Mouse (Mus musculus) midbrain, embryonic 13.5 days (tissue): ENCODE data around the gene Cdk13. TPM values are rescaled to one million over a fixed set of nuclear protein-coding genes. Genes with fewer than 3 reads are reported as not detected.

Source experiments
- ATAC-seq: fragments of 200-750 bp; cut with Nextera tagmentation; 2 replicates; pipeline ENCODE4 v1.8.0; 2017; ENCODE audit warnings: mild to moderate bottlenecking, moderate TSS enrichment, moderate library complexity
- H3K27ac ChIP-seq: fragments of 300-500 bp; sonication (generic); 2 replicates; pipeline ENCODE4 v1.5.1; 2015; ENCODE audit warnings: inconsistent platforms, mild to moderate bottlenecking, moderate library complexity
- H3K27me3 ChIP-seq: fragments of 300-500 bp; sonication (generic); 2 replicates; pipeline ENCODE4 v1.6.1; 2015; ENCODE audit warnings: mild to moderate bottlenecking, inconsistent platforms
- H3K36me3 ChIP-seq: fragments of 300-500 bp; sonication (generic); 2 replicates; pipeline ENCODE4 v1.6.1; 2015; ENCODE audit warnings: mild to moderate bottlenecking, inconsistent platforms
- H3K4me1 ChIP-seq: fragments of 300-500 bp; sonication (generic); replicated peaks from 2 replicates; pipeline ENCODE4 v1.6.1; 2015; ENCODE audit warnings: inconsistent platforms
- H3K4me2 ChIP-seq: fragments of 300-500 bp; sonication (generic); replicated peaks from 2 replicates; pipeline ENCODE4 v1.6.1; 2015; ENCODE audit warnings: moderate library complexity, mild to moderate bottlenecking, inconsistent platforms
- H3K4me3 ChIP-seq: fragments of 300-500 bp; sonication (generic); replicated peaks from 2 replicates; pipeline ENCODE4 v1.5.1; 2015; ENCODE audit warnings: mild to moderate bottlenecking, inconsistent platforms
- H3K9ac ChIP-seq: fragments of 300-500 bp; sonication (generic); replicated peaks from 2 replicates; pipeline ENCODE4 v1.6.1; 2015; ENCODE audit warnings: mild to moderate bottlenecking, inconsistent platforms
- H3K9me3 ChIP-seq: fragments of 300-500 bp; sonication (generic); 2 replicates; pipeline ENCODE4 v1.6.1; 2016; ENCODE audit warnings: mild to moderate bottlenecking, inconsistent platforms
- WGBS: fragments of 180-500 bp; shearing (Covaris S2); methylation state at CpG from one replicate; pipeline ENCODE4 v1.1.7; 2015; 5-methylcytosine and 5-hydroxymethylcytosine counted together
- polyA plus RNA-seq: library from polyadenylated mRNA; unstranded; fragments of >200 nt; fragmentation: Nextera tagmentation; extraction: Ambion mirVana; gene quantifications from 2 replicates; pipeline ENCODE4 v1.2.1, GENCODE M21; 2015

Gene Cdk13
- polyA plus RNA-seq = 17.4 and 18.9 TPM in 2 replicates

DNA sequence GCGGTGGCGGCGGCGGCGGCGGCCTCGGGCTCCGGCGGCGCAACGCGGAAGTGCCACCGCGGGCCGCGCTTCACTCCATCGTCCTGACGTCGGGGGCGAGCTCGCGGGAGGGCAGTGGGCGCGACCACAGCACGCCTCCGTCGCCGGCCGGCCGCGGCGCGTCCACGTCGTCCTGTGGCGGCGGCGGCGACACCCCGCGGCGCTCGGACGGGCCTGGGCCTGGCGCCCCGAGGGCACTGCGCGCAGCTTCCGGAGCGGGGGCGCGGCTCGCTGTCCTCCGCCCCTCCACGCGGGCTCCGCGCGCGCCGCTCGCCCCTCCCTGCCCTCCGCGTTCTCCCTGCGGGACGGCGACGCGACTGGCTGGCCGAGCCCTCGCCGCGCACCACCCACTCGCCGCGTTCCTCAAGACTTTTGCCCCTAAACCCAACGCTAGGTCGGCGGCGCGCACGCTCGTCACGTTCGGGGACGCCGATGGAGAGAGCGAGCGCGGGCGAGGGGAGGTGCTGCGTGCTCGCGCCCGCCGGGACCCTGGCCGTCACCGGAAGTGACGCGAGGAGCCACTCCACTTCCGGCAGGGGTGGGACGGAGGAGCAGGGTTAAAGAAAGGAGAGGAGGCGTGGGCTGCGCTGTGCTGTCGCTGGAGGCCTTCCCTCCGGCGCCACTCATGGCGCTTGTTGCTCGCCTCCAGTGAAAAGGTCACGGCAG lies at the start of gene Cdk13:
Gene Cdk13 (minus strand): TSS at position 189 of the 705 bp plus-strand sequence.
- Histone ChIP-seq H3K4me1 (peaks cover 26% of the 10 kb centered on the region), H3K4me3 (peak within 1 kb of the TSS; percentile 99), H3K27me3 (no peaks in the 10 kb centered on the region), H3K9ac (peak within 1 kb of the TSS; percentile 99), H3K9me3 (no peaks in the 10 kb centered on the region), H3K36me3 (no peaks in the 10 kb centered on the region), H3K4me2 (peak within 1 kb of the TSS; percentile 96), H3K27ac (peak within 1 kb of the TSS; percentile 97)
- under 1% methylated on average over 69 of the region's 110 CpGs for WGBS
- peak; percentile 97 for ATAC-seq

DNA sequence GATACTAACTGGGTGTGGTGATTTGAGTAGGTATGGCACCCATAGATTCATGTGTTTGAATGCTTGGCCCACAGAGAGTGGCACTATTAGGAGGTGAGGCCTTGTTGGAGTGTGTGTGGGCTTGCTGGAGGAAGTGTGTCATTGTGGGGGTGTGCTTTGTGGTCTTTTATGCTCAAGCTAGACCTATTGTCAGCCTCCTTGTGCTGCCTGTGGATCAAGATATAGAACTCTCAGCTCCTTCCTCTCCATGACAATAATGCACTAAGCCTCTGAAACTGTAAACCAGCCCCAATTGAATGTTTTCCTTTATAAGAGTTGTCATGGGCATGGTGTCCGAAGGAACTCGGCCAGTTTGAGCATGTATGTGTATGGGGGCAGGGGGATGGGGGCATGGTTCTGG lies 38.4 kb upstream of the Cdk13 start:
- H3K27me3 ChIP-seq = no peaks in the 10 kb centered on the region
- no peak overlapping the region for H3K9ac ChIP-seq
- H3K4me1 ChIP-seq = no peaks in the 10 kb centered on the region
- no peak overlapping the region for H3K4me2 ChIP-seq
- WGBS = 85% methylated on average over 2 of the region's 2 CpGs
- H3K4me3 ChIP-seq = no peak overlapping the region
- no peaks in the 10 kb centered on the region for H3K36me3 ChIP-seq
- H3K9me3 ChIP-seq = no peaks in the 10 kb centered on the region
- no peak for ATAC-seq
- H3K27ac ChIP-seq = no peak overlapping the region

- H3K27ac ChIP-seq = no peak overlapping the region
- no peaks in the 10 kb centered on the region for H3K4me1 ChIP-seq
- WGBS = 26% methylated on average over 4 of the region's 4 CpGs
- no peak overlapping the region for H3K9ac ChIP-seq
- H3K4me2 ChIP-seq = no peak overlapping the region
- no peak for ATAC-seq
- no peaks in the 10 kb centered on the region for H3K36me3 ChIP-seq
- no peaks in the 10 kb centered on the region for H3K9me3 ChIP-seq
- H3K4me3 ChIP-seq = no peak overlapping the region
- no peaks in the 10 kb centered on the region for H3K27me3 ChIP-seq
These were observed 37.9 kb upstream of the Cdk13 start for GRCm38 (mm10) chr13:17842756-17843155.

DNA sequence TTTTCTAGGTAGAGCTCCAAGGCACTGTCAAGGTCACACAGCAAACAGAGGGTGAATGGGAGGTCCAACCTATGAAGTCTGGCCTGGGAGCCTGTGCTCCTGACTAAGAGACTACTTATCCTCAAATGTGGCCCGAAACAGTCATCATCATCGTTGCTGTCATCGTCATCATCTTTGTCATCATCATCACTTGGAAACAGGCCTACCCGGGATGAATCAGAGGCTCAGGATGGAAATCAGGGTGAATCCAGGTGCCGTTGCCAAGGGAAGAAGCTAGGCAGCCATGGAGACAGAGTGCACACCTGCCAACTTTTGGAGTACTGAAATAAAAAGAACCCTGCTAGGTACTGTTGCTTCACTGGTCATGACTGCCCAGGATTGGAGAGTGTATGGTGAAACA lies 34.2 kb upstream of the Cdk13 start:
- WGBS = 92% methylated on average over 5 of the region's 5 CpGs
- no peaks in the 10 kb centered on the region for H3K36me3 ChIP-seq
- no peaks in the 10 kb centered on the region for H3K9me3 ChIP-seq
- no peaks in the 10 kb centered on the region for H3K4me1 ChIP-seq
- no peak overlapping the region for H3K9ac ChIP-seq
- no peak for ATAC-seq
- no peak overlapping the region for H3K27ac ChIP-seq
- no peak overlapping the region for H3K4me2 ChIP-seq
- H3K4me3 ChIP-seq = no peak overlapping the region
- H3K27me3 ChIP-seq = no peaks in the 10 kb centered on the region

GRCm38 (mm10) chr13:17838484-17838851 lies 33.6 kb upstream of the Cdk13 start:
- no peaks in the 10 kb centered on the region for H3K27me3 ChIP-seq
- no peak overlapping the region for H3K9ac ChIP-seq
- no peaks in the 10 kb centered on the region for H3K9me3 ChIP-seq
- no peaks in the 10 kb centered on the region for H3K36me3 ChIP-seq
- H3K27ac ChIP-seq = no peak overlapping the region
- 39% methylated on average over 4 of the region's 4 CpGs for WGBS
- peak; percentile 77 for ATAC-seq
- no peaks in the 10 kb centered on the region for H3K4me1 ChIP-seq
- H3K4me2 ChIP-seq = no peak overlapping the region
- H3K4me3 ChIP-seq = no peak overlapping the region

DNA sequence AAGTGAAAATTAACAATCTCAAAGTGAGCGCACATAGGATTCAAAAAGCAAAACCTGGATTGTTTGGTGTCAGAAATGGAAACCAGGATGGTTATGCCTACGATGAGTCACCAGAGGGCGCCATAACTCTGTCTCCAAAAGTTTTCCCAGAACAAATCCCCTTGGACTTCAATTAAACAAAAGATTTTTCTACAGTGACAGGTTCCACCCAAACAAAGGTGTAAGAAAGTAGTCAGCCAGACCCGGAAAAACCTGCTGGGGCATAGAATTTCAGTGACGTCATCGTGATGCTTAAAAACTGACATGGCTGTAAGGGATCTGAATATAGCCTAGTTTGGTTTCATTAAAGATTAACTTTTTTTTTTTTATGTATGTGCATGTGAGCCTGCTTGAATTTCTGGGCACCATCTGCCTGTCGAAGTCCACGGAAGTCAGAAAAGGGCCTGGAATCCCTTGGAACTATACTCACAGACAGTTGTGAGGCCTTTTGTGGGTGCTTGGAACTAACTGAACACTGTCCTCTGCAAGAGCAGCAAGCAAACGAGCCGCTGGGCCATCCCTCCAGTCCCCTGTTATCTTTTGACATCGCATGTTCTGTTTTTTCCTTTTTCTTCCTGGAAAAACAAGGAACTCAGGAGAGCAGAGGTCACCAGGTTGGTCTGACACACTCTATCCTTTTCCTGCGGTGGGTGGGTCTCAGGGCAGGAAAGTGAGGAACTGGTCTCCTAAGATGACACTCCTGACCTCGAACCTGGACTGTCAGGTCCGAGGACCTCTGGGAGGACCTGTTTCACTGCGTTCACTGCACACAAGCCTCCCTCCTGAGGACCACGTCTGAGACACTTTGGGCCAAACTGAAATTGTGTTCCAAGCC lies 33.0 kb upstream of the Cdk13 start:
- H3K4me1 ChIP-seq = no peaks in the 10 kb centered on the region
- peak; percentile 73 for ATAC-seq
- H3K9ac ChIP-seq = no peak overlapping the region
- no peaks in the 10 kb centered on the region for H3K36me3 ChIP-seq
- no peaks in the 10 kb centered on the region for H3K9me3 ChIP-seq
- no peak overlapping the region for H3K4me3 ChIP-seq
- 49% methylated on average over 16 of the region's 16 CpGs for WGBS
- H3K4me2 ChIP-seq = no peak overlapping the region
- H3K27me3 ChIP-seq = no peaks in the 10 kb centered on the region
- no peak overlapping the region for H3K27ac ChIP-seq

- WGBS = 86% methylated on average over 7 of the region's 7 CpGs
- Histone ChIP-seq H3K9ac (no peak overlapping the region), H3K9me3 (no peaks in the 10 kb centered on the region), H3K4me3 (no peak overlapping the region), H3K27ac (no peak overlapping the region), H3K4me2 (no peak overlapping the region), H3K27me3 (no peaks in the 10 kb centered on the region), H3K4me1 (no peaks in the 10 kb centered on the region), H3K36me3 (no peaks in the 10 kb centered on the region)
- no peak for ATAC-seq
These were observed 31.9 kb upstream of the Cdk13 start for GRCm38 (mm10) chr13:17836808-17837207.

GRCm38 (mm10) chr13:17832940-17833339 lies 28.0 kb upstream of the Cdk13 start:
- ATAC-seq = no peak
- Histone ChIP-seq H3K4me3 (no peak overlapping the region), H3K4me1 (no peaks in the 10 kb centered on the region), H3K27me3 (no peaks in the 10 kb centered on the region), H3K4me2 (no peak overlapping the region), H3K36me3 (no peaks in the 10 kb centered on the region), H3K9ac (no peak overlapping the region), H3K9me3 (no peaks in the 10 kb centered on the region), H3K27ac (no peak overlapping the region)
- 83% methylated on average over 3 of the region's 3 CpGs for WGBS

DNA sequence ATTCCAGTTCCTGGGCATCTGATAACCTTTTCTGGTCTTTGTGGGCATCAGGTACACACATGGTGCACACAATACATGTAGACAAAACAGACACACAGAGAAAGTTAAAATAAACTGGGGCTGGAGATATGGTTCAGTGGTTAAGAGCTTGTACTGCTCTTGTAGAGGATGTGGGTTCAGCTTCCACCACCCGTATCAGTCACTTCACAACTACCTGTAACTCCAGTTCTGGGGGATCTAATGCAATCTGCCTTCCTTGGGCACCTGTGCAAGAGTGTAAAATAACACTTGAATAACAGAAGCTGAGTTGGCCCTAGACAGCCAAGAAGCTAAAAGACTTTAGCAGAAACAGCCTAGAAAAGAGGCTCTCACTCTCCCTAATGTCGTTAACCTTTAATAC lies 12.3 kb upstream of the Cdk13 start:
- H3K27ac ChIP-seq = no peak overlapping the region
- H3K4me1 ChIP-seq = no peaks in the 10 kb centered on the region
- no peak overlapping the region for H3K4me2 ChIP-seq
- no peaks in the 10 kb centered on the region for H3K9me3 ChIP-seq
- H3K9ac ChIP-seq = no peak overlapping the region
- ATAC-seq = no peak
- 87% methylated on average over 2 of the region's 2 CpGs for WGBS
- no peaks in the 10 kb centered on the region for H3K36me3 ChIP-seq
- no peak overlapping the region for H3K4me3 ChIP-seq
- no peaks in the 10 kb centered on the region for H3K27me3 ChIP-seq

DNA sequence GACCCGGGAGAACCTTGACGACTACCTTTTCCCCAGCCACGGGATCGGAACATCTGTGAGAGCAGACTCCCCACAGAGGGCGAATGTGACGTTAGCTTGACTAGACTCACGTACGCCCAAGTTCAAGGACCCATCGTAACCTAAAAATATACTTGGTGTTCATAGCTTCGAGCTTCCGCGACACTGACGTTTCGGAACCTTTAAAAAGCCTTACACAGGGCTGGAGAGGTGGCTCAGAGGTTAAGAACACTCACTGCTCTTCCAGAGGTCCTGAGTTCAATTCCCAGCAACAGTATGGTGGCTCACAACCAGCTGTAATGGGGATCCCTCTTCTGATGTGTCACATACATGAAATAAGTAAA lies 698 bp upstream of the Cdk13 start:
- no peak for ATAC-seq
- peak overlapping the region; percentile 97 for H3K27ac ChIP-seq
- WGBS = under 1% methylated on average over 14 of the region's 14 CpGs
- peak overlapping the region; percentile 78 for H3K9ac ChIP-seq
- H3K27me3 ChIP-seq = no peaks in the 10 kb centered on the region
- peak overlapping the region; percentile 99 for H3K4me3 ChIP-seq
- no peaks in the 10 kb centered on the region for H3K9me3 ChIP-seq
- H3K36me3 ChIP-seq = no peaks in the 10 kb centered on the region
- H3K4me1 ChIP-seq = peaks cover 21% of the 10 kb centered on the region
- H3K4me2 ChIP-seq = peak overlapping the region; percentile 63

DNA sequence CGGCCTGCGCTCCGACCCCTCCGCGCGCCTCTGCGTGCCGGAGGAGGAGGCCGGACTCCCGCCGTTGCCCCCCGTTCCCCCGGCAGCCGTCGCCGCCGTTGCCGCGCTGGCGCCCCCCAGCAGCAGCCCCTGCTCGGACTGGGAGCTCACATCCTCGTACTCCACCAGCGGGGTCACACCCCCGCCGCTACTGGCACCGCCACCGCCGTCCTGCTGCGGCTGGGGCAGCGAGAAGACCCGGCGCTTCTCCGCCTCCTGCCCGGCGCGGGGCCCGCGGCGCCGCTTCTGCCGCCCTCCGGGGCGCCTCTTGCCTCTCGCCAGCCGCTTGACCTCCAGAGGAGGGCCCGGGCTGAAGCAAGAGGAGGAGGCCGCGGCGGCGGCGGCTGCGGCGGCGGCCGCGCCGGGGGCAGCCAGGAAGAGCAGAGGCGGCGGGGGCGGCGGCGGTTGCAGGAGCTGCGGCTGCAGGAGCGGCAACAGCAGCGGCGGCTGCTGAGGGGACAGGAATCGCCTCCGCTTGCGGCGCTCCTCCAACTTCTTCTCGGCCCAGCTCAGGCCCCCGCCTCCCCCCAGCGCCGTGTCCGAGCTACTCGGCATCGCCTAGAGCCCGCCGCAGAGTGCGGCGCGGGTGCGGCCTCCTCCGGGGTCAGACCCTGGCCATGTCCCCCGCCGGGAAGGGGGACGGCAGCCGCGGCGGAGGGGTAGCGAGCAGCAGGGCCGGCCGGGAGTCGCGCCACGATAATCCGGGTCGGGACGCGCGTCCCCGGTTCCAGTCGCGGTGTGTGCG lies 647 bp downstream of the Cdk13 start:
- H3K27ac ChIP-seq = peak overlapping the region; percentile 97
- H3K27me3 ChIP-seq = no peaks in the 10 kb centered on the region
- peak; percentile 47 for ATAC-seq
- H3K36me3 ChIP-seq = no peaks in the 10 kb centered on the region
- peak overlapping the region; percentile 99 for H3K4me3 ChIP-seq
- H3K4me2 ChIP-seq = peak overlapping the region; percentile 96
- H3K4me1 ChIP-seq = peaks cover 30% of the 10 kb centered on the region
- H3K9ac ChIP-seq = peak overlapping the region; percentile 99
- no peaks in the 10 kb centered on the region for H3K9me3 ChIP-seq
- under 1% methylated on average over 90 of the region's 105 CpGs for WGBS
